Mouse (Mus musculus): ENCODE results near the gene Slc22a23.

Gene Slc22a23

DNA sequence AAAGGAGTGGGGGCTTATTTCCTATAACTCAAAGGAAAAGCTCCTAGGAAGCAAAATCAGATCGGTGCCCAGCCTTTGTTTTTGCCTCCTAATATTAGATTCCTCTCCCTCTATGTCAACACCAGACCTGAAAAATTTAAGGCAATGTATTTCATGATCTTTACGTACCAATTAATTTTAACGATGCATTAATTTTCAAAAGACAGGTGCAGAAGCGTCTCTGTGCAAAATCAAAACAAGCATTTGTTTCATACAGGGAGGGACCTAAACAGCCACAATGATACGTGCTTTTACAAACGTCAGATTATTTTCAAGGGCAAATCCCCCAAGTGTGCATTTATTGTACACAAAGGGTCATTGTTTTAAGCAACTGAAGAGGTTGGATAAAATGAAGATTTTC, 212.1 kb downstream of the Slc22a23 start:
- no peak for DNase-seq (ENCODE audit: low spot score)

DNA sequence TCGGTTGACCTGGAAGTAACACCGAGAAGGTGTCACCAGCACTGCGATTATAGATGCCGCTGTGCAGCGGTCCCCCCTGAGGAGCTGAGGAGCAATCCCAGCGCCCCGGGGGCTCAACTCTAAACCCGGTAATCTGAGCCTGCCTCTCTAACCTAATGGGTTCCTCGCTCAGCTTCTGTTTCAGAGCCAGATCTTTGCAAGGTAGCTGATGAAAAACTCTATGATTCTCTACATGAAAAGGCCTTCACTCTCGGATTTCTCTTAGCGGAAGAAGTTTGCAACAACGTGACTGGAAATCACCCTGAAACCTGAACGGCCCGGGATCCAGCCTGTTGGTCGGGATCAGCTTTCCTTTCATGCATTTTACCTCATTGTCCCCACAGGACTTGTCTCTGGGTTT, 212.7 kb downstream of the Slc22a23 start:
- DNase-seq (ENCODE audit: low spot score), result no peak

DNA sequence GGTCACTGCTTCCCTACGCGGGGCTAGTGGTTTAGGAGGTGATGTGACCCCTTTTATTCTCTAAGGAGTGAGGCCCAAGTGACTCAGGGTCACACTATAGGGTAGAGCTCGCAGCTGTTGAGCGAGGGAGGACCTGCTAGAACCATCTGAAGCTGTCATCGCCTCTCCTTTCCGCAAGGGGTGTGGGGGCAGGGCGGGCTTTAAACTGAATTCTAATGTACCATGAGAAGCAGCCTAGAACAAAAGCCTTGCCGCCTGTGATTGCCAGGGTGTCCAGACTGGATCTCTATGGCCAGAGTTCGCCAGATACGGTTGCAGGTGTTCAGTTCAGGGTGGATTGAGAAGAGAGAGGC, 213.3 kb downstream of the Slc22a23 start:
- peak; percentile 66 for DNase-seq (ENCODE audit: low spot score)

DNA sequence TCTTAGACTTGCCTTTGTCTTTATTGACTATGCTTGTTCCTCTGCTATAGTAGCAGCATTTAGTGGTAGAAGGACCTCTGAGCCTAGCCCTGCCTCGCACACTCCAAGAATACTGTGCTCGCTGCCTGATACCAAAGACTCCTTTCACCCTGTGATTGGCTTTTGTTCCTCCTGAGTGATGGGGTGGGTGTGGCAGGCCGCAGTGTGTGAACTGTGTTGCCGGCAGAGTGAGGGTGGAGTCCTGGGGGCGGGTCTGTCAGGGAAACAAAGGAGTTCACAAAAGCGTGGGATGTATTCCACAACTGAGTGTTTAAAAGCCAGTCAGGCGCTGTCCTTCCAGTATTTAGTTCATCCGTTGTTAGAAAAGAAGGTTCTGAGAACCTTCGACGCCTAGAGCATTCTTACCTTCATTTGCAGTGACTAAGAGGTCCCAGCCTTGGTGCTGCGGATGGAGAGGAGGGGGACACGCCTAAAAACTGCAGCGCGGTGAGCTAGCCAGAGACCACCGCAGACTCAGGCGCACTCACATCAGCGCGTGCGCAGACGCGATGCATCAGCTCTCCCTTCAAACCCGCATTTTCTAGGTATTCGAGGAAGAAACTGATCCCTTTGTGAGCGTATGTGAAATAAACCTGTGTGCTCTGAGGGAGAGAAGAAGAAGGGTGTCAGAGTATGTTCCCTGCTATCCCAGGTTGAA, 213.8 kb downstream of the Slc22a23 start:
- peak; percentile 52 for DNase-seq (ENCODE audit: low spot score)

DNA sequence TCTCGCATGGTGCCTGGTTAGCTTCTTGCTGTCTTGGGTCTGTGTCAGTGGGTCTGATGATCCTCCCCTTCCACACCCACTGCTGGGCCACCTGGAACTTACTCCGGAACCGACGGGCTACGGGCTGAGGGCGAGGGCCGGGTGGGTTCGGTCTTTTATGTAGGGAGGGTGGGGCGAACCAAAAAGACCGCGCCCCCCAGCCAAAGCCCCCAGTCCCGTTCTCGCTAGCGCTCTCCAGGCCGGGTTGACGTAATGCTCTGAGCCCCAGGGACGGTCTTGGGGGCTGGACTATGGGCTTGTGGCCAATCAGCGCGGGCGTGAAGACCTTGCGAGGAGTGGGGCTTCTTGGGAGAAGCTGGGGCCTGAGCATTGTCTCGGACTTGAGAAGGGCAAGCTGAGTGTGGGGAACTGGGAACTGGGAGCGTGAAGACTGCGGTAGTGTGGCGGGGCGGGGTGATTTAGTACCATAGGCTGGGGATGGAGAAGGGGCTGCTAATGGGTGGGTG, 214.7 kb downstream of the Slc22a23 start, which contains the start of gene Tubb2b:
TSS of gene Tubb2b (minus strand) at position 241 of the 506 bp plus-strand sequence.
- DNase-seq (ENCODE audit: low spot score), result peak; percentile 79

DNA sequence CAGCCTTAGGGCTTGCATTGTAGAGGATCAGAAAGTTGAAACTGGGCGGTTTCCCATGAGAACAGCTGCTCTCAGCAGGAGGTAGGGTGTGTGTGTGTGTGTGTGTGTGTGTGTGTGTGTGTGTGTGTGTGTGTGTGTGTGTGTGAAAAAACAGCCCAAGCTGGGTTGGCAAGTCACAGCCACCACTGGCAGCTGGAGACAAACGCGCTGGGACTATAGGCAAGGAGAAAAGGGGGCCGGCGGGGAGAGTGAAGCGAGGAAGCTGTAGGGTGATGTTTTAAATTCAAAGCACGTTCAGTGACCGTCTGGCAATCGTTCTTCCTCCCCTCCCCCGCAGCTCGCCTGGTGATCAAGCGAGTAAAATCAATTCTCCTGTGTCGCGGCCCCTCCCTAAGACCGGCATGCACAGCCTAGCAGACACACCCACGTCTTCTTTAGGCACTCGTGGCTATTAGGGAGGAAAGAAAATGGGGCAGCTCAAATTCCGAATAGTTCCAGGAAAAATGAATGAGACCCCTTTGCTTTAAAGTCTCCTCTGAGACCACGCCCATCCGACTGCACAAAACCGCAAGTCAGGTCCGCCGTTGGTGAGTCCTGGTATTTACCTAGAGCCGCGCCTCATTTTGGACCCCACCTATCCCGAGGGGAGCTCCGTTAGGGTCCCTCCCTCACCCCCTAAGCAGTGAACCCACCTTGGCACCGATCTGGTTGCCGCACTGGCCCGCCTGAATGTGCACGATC, 215.3 kb downstream of the Slc22a23 start:
- DNase-seq (ENCODE audit: low spot score), result peak; percentile 67

Measured in layer of hippocampus, adult 11-12 months (tissue).